Mouse (Mus musculus): ENCODE results near the gene Ctbp1. TPM values are rescaled to one million over a fixed set of nuclear protein-coding genes. Genes with fewer than 3 reads are reported as not detected.
A peak's percentile ranks its signal among the peaks of the same experiment; 100 is the strongest.

Gene Ctbp1
- polyA plus RNA-seq, 1 experiment from 2014 or later = 505 TPM

GRCm38 (mm10) chr5:33274085-33274952 is 475 bp downstream of the Ctbp1 start:
- peak overlapping the region; percentile 80 for H3K9ac ChIP-seq
- ATAC-seq (ENCODE audit: low read depth) = peak; percentile 80
- H3K9me3 ChIP-seq = no peaks in the 10 kb centered on the region

GRCm38 (mm10) chr5:33273777-33274084 is 1.1 kb downstream of the Ctbp1 start:
- peaks cover 10% of the 10 kb centered on the region for H3K36me3 ChIP-seq
- no peaks in the 10 kb centered on the region for H3K9me3 ChIP-seq
- H3K4me3 ChIP-seq = peak overlapping the region; percentile 55
- no peak for ATAC-seq (ENCODE audit: low read depth)
- H3K9ac ChIP-seq = peak overlapping the region; percentile 80
- H3K27ac ChIP-seq (replicated peaks) = peak overlapping the region; percentile 98
- H3K27me3 ChIP-seq = no peaks in the 10 kb centered on the region
- 15% methylated on average over 6 of the region's 6 CpGs for WGBS
- peaks cover 43% of the 10 kb centered on the region for H3K4me1 ChIP-seq (replicated peaks)
- peak overlapping the region; percentile 92 for H3K4me2 ChIP-seq

More at GRCm38 (mm10) chr5:33274085-33274952, 475 bp downstream of the Ctbp1 start:
- H3K4me2 ChIP-seq = peak overlapping the region; percentile 92
- peak overlapping the region; percentile 55 for H3K4me3 ChIP-seq
- H3K27ac ChIP-seq (replicated peaks) = peak overlapping the region; percentile 98
- H3K27me3 ChIP-seq = no peaks in the 10 kb centered on the region
- under 1% methylated on average over 61 of the region's 97 CpGs for WGBS
- H3K4me1 ChIP-seq (replicated peaks) = peaks cover 43% of the 10 kb centered on the region
- H3K36me3 ChIP-seq = peaks cover 4% of the 10 kb centered on the region

GRCm38 (mm10) chr5:33272845-33273776 is 1.7 kb downstream of the Ctbp1 start:
- peak; percentile 21; the same call in 1 of the 2 replicates for ATAC-seq (ENCODE audit: low read depth)
- Histone ChIP-seq H3K27ac (replicated peaks) (peak overlapping the region; percentile 98), H3K4me1 (replicated peaks) (peaks cover 43% of the 10 kb centered on the region), H3K36me3 (peaks cover 16% of the 10 kb centered on the region), H3K4me2 (peak overlapping the region; percentile 92), H3K9ac (peak overlapping the region; percentile 80), H3K27me3 (no peaks in the 10 kb centered on the region), H3K9me3 (no peaks in the 10 kb centered on the region), H3K4me3 (peak overlapping the region; percentile 55)
- WGBS = 77% methylated on average over 7 of the region's 7 CpGs

DNA sequence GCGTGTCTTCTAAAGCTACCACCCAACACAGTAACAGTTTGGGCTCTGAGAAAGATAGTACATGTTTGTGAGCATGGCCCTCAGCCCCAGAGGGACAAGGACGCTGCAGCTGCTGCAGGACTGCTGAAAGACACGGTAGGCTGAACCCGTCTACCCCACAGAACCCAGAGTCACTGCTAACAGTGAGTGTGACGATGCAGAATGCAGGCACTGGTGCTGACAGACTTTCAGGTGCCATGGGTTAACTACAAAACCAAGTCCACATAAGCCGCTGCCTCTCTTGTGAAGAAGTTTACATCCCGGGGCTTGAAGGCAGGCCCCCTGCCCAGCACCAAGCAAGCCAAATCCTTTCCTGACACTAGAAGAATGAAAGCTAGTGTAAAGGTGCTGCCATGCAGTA is 2.6 kb downstream of the Ctbp1 start:
- WGBS = 76% methylated on average over 7 of the region's 7 CpGs
- peaks cover 25% of the 10 kb centered on the region for H3K36me3 ChIP-seq
- no peak overlapping the region for H3K27ac ChIP-seq (replicated peaks)
- H3K4me3 ChIP-seq = no peak overlapping the region
- peak overlapping the region; percentile 80 for H3K9ac ChIP-seq
- H3K9me3 ChIP-seq = no peaks in the 10 kb centered on the region
- H3K4me1 ChIP-seq (replicated peaks) = peaks cover 43% of the 10 kb centered on the region
- H3K27me3 ChIP-seq = no peaks in the 10 kb centered on the region
- ATAC-seq (ENCODE audit: low read depth) = no peak
- 0 out of 2 replicates have a peak overlapping the region, but pooled peaks have one; percentile 1 for H3K4me2 ChIP-seq

GRCm38 (mm10) chr5:33270568-33270967 is 4.2 kb downstream of the Ctbp1 start:
- H3K4me3 ChIP-seq = no peak overlapping the region

DNA sequence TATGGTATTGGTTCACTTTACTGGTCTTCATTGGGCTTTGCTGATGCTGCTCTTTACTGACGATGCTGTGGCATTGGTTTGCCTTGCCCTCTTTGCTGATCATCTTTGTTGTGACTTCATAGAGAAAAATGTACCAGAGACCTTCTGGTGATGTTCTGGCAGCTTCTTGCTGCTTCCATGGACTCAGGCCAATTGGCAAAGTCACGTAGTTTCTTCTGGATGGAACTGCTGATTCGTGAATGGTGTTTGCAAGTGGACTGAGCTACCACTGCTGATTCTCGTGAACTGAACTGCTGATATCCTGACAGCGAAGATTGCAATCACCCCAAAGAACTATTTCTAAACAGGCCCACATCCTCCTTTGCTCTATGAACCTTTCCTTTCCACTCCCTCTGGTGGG is 20.4 kb downstream of the Ctbp1 start:
- ATAC-seq (ENCODE audit: low read depth) = no peak
- Histone ChIP-seq H3K9ac (no peak overlapping the region), H3K9me3 (no peaks in the 10 kb centered on the region), H3K4me3 (no peak overlapping the region), H3K4me1 (replicated peaks) (no peaks in the 10 kb centered on the region), H3K4me2 (no peak overlapping the region), H3K27ac (replicated peaks) (no peak overlapping the region), H3K27me3 (no peaks in the 10 kb centered on the region), H3K36me3 (peaks cover 100% of the 10 kb centered on the region)
- 94% methylated on average over 5 of the region's 5 CpGs for WGBS

More at GRCm38 (mm10) chr5:33270568-33270967, 4.2 kb downstream of the Ctbp1 start:
- Histone ChIP-seq H3K4me1 (replicated peaks) (peaks cover 39% of the 10 kb centered on the region), H3K4me2 (no peak overlapping the region), H3K9ac (0 out of 2 replicates have a peak overlapping the region, but pooled peaks have one; percentile 9), H3K27me3 (no peaks in the 10 kb centered on the region), H3K36me3 (peaks cover 41% of the 10 kb centered on the region), H3K27ac (replicated peaks) (no peak overlapping the region), H3K9me3 (no peaks in the 10 kb centered on the region)
- 14% methylated on average over 5 of the region's 5 CpGs for WGBS
- ATAC-seq (ENCODE audit: low read depth) = no peak

- Histone ChIP-seq H3K27me3 (no peaks in the 10 kb centered on the region), H3K4me2 (no peak overlapping the region), H3K27ac (replicated peaks) (no peak overlapping the region), H3K4me1 (replicated peaks) (no peaks in the 10 kb centered on the region), H3K4me3 (no peak overlapping the region), H3K9me3 (no peaks in the 10 kb centered on the region), H3K9ac (no peak overlapping the region), H3K36me3 (peaks cover 92% of the 10 kb centered on the region)
- no peak for ATAC-seq (ENCODE audit: low read depth)
- WGBS = 90% methylated on average over 12 of the region's 12 CpGs
Observed at GRCm38 (mm10) chr5:33248186-33248585, 26.6 kb downstream of the Ctbp1 start.

DNA sequence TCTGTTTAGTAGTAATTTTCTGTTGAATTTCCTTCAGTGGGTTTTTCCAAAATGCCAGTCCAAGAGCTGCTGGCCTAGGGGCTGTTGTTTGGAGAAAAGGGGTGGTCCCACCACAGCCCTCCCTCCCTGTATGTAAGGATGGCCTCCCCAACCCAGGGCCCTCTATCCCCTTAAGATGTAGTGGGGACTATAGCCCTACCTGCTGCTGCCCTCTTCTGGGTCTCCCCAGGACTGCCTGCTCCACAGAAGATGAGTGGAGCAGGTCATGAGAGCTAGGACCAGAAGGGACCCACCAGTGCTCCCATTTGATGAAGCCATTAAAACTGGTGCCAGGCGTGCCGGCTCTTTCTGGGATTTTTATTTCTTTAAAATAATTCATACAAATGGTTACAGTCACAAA is 27.4 kb downstream of the Ctbp1 start:
- 90% methylated on average over 2 of the region's 2 CpGs for WGBS
- H3K4me3 ChIP-seq = no peak overlapping the region
- H3K4me1 ChIP-seq (replicated peaks) = no peaks in the 10 kb centered on the region
- H3K4me2 ChIP-seq = no peak overlapping the region
- H3K27ac ChIP-seq (replicated peaks) = no peak overlapping the region
- no peaks in the 10 kb centered on the region for H3K27me3 ChIP-seq
- no peaks in the 10 kb centered on the region for H3K9me3 ChIP-seq
- ATAC-seq (ENCODE audit: low read depth) = no peak
- no peak overlapping the region for H3K9ac ChIP-seq
- peaks cover 92% of the 10 kb centered on the region for H3K36me3 ChIP-seq

DNA sequence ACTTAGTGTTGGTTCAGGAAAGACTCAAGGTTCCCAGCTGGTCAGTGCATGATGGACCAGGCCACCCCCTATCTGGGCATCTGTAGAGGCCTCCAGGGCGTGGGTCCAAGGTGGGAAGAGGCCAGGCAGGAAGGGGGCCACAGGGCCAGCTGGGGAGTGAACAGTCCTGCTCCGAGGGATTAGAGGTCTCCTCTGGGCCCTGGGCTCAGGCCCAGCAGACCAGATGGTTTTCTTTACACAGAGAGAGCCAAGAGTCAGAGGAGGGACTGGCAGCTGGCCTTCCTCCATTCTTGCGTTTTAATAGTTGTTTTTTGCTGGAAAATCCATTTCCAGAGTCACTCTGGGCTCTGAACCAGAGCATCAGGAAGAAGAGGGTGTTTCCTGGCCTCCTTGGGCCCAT is 29.1 kb downstream of the Ctbp1 start:
- Histone ChIP-seq H3K9me3 (no peaks in the 10 kb centered on the region), H3K4me3 (no peak overlapping the region), H3K27ac (replicated peaks) (peak overlapping the region; percentile 49), H3K9ac (no peak overlapping the region), H3K36me3 (peaks cover 88% of the 10 kb centered on the region), H3K4me1 (replicated peaks) (no peaks in the 10 kb centered on the region), H3K4me2 (no peak overlapping the region), H3K27me3 (no peaks in the 10 kb centered on the region)
- WGBS = 78% methylated on average over 3 of the region's 3 CpGs
- ATAC-seq (ENCODE audit: low read depth) = no peak

GRCm38 (mm10) chr5:33244377-33244920 is 30.3 kb downstream of the Ctbp1 start:
- H3K27ac ChIP-seq (replicated peaks) = no peak overlapping the region
- H3K9ac ChIP-seq = no peak overlapping the region
- H3K36me3 ChIP-seq = peaks cover 75% of the 10 kb centered on the region
- H3K4me3 ChIP-seq = no peak overlapping the region
- WGBS = 85% methylated on average over 5 of the region's 5 CpGs
- H3K4me1 ChIP-seq (replicated peaks) = no peaks in the 10 kb centered on the region
- no peaks in the 10 kb centered on the region for H3K27me3 ChIP-seq
- no peak overlapping the region for H3K4me2 ChIP-seq
- no peaks in the 10 kb centered on the region for H3K9me3 ChIP-seq
- no peak for ATAC-seq (ENCODE audit: low read depth)

- Histone ChIP-seq H3K27me3 (no peaks in the 10 kb centered on the region), H3K4me2 (no peak overlapping the region), H3K4me1 (replicated peaks) (no peaks in the 10 kb centered on the region), H3K4me3 (no peak overlapping the region), H3K9ac (no peak overlapping the region), H3K27ac (replicated peaks) (no peak overlapping the region), H3K9me3 (no peaks in the 10 kb centered on the region), H3K36me3 (peaks cover 34% of the 10 kb centered on the region)
- 60% methylated on average over 3 of the region's 3 CpGs for WGBS
- no peak for ATAC-seq (ENCODE audit: low read depth)
Observed at GRCm38 (mm10) chr5:33239934-33240333, 34.9 kb downstream of the Ctbp1 start.
